Mouse (Mus musculus): ENCODE data around the gene Drd2. TPM values are rescaled to one million over a fixed set of nuclear protein-coding genes. Genes with fewer than 3 reads are reported as not detected.

Gene Drd2
- not detected in 2 replicates for polyA plus RNA-seq (2015; fragmentation: Nextera tagmentation; extraction: Ambion mirVana)

DNA sequence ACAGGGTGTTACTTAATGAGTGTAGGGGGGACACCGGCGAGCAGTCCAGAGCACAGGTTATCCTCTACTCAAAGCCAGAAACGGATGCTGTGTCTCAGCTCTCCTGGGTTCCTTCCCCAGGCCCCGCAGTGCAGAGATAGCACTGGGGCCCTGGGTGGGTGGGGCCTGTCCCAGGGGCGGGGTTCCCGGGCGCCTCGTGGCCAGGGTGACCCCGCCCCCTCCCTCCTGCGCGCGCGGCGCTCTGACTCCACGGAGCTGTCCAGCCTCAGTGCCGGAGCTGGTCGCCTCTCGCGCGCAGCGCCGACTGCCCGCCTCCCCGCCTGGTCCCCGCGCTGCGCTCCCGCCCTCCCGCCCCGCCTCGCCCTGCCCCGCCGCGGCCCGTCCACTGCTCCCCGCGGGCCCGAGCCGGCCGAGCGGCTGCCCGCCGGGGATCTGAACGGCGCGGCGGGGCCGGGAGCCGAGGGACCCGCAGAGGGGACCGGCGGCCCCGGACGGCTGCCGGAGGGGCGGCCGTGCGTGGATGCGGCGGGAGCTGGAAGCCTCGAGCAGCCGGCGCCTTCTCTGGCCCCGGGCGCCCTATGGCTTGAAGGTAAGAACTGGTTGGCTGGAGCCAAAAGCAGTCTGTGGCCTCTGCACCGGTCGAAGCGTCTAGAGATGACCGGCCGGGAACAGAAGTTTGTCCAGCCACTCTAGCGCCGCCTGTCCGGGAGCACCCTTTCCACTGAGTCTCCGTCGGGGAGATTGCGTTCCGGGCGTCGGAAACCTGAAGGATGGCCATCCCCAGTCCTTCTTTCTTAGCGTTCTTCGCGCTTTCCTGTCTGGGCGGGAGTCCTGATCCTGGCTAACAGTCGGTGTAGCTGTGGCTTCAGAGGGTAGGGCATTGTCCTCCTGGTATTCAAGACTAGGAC, at the start of gene Drd2:
Gene Drd2, plus strand, starts transcription at position 492 of the 908 bp plus-strand sequence.
- peak within 1 kb of the TSS; percentile 69 for H3K4me2 ChIP-seq (ENCODE audit: low read depth, low read length)
- WGBS = under 1% methylated on average over 80 of the region's 84 CpGs
- H3K9me3 ChIP-seq (ENCODE audit: control insufficient read depth, low read length) = no peaks in the 10 kb centered on the region
- ATAC-seq = peak; percentile 87
- no peak within 1 kb of the TSS for H3K9ac ChIP-seq (ENCODE audit: low read depth, low read length)
- peaks cover 21% of the 10 kb centered on the region for H3K27me3 ChIP-seq (replicated peaks; ENCODE audit: control insufficient read depth, insufficient read depth, low read length)
- no peaks in the 10 kb centered on the region for H3K36me3 ChIP-seq (ENCODE audit: control insufficient read depth, insufficient read depth, low read length)
- peaks cover 6% of the 10 kb centered on the region for H3K4me1 ChIP-seq (ENCODE audit: control insufficient read depth, insufficient read depth, low read length)
- H3K4me3 ChIP-seq (ENCODE audit: low read length) = peak within 1 kb of the TSS; percentile 40
- H3K27ac ChIP-seq (ENCODE audit: low read length) = no peak within 1 kb of the TSS

DNA sequence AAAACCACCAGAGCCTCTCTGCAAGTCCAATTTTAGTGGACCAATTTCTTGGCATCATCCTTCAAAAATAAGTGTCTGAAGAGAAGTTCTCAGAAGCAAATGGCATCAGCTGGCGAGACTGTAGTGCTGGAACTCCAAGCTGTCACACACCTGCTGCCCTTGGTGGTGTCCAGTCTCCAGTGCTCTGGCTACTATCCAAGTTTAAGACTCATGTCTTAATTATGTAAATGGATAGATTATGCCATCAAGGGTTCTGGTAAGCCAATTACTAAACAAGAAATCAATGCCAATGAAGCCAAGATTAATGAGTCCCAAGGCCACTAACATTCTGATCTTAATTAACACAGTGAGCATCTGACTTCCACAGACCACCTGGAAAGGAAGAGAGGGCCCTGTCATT, 45.3 kb upstream of the Drd2 start:
- H3K9ac ChIP-seq (ENCODE audit: low read depth, low read length) = no peak overlapping the region
- H3K4me1 ChIP-seq (ENCODE audit: control insufficient read depth, insufficient read depth, low read length) = no peaks in the 10 kb centered on the region
- no peak overlapping the region for H3K4me2 ChIP-seq (ENCODE audit: low read depth, low read length)
- H3K4me3 ChIP-seq (ENCODE audit: low read length) = no peak overlapping the region
- H3K27ac ChIP-seq (ENCODE audit: low read length) = no peak overlapping the region
- 84% methylated on average over 1 of the region's 1 CpGs for WGBS
- no peaks in the 10 kb centered on the region for H3K27me3 ChIP-seq (replicated peaks; ENCODE audit: control insufficient read depth, insufficient read depth, low read length)
- no peak for ATAC-seq
- H3K9me3 ChIP-seq (ENCODE audit: control insufficient read depth, low read length) = no peaks in the 10 kb centered on the region
- no peaks in the 10 kb centered on the region for H3K36me3 ChIP-seq (ENCODE audit: control insufficient read depth, insufficient read depth, low read length)

DNA sequence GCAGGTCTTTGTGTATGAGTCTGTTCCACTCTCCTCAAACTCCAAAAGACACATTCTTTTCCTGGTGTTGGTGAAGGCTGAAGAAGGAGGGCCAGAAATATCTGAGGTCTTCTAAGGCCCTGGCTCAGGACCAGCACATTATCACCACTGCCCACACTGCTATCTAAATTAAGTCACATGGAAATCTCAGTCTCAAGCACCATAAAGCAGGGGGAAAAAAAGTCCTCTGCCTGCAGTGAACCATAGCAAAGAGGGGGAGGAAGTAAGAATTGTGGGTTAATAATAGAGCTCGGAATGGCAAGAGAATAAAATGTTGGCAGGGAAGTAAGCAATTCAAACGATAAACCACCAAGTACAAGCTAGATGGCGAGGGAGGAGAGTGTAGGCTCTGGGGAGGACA, 32.9 kb upstream of the Drd2 start:
- H3K27ac ChIP-seq (ENCODE audit: low read length) = no peak overlapping the region
- no peaks in the 10 kb centered on the region for H3K4me1 ChIP-seq (ENCODE audit: control insufficient read depth, insufficient read depth, low read length)
- no peaks in the 10 kb centered on the region for H3K9me3 ChIP-seq (ENCODE audit: control insufficient read depth, low read length)
- H3K9ac ChIP-seq (ENCODE audit: low read depth, low read length) = no peak overlapping the region
- no peaks in the 10 kb centered on the region for H3K27me3 ChIP-seq (replicated peaks; ENCODE audit: control insufficient read depth, insufficient read depth, low read length)
- no peak overlapping the region for H3K4me3 ChIP-seq (ENCODE audit: low read length)
- 72% methylated on average over 3 of the region's 3 CpGs for WGBS
- ATAC-seq = no peak
- H3K4me2 ChIP-seq (ENCODE audit: low read depth, low read length) = no peak overlapping the region
- H3K36me3 ChIP-seq (ENCODE audit: control insufficient read depth, insufficient read depth, low read length) = no peaks in the 10 kb centered on the region

DNA sequence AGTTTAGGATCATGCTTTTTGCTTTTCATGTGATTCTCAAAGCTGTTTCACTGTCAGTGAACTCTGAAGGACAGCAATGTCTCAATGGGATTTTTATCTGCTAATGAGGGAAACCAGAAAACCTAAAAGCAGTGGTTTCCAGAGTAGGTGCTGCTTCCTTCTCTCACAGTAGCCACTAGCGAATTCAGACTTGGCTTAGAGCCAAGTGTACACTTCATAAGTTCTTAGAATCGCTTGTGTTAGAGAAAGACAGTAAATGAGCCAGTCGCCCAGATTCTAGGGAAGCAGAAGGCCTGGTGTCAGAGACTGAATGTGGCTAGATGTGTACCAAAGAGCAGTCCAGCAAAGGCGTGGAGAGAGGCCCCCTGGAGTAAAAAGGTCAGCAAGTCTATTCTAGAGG, 29.6 kb upstream of the Drd2 start:
- no peaks in the 10 kb centered on the region for H3K4me1 ChIP-seq (ENCODE audit: control insufficient read depth, insufficient read depth, low read length)
- H3K27me3 ChIP-seq (replicated peaks; ENCODE audit: control insufficient read depth, insufficient read depth, low read length) = no peaks in the 10 kb centered on the region
- no peaks in the 10 kb centered on the region for H3K36me3 ChIP-seq (ENCODE audit: control insufficient read depth, insufficient read depth, low read length)
- H3K27ac ChIP-seq (ENCODE audit: low read length) = no peak overlapping the region
- no peak overlapping the region for H3K9ac ChIP-seq (ENCODE audit: low read depth, low read length)
- no peak overlapping the region for H3K4me2 ChIP-seq (ENCODE audit: low read depth, low read length)
- no peak overlapping the region for H3K4me3 ChIP-seq (ENCODE audit: low read length)
- H3K9me3 ChIP-seq (ENCODE audit: control insufficient read depth, low read length) = no peaks in the 10 kb centered on the region
- WGBS = 34% methylated on average over 4 of the region's 4 CpGs
- ATAC-seq = no peak

DNA sequence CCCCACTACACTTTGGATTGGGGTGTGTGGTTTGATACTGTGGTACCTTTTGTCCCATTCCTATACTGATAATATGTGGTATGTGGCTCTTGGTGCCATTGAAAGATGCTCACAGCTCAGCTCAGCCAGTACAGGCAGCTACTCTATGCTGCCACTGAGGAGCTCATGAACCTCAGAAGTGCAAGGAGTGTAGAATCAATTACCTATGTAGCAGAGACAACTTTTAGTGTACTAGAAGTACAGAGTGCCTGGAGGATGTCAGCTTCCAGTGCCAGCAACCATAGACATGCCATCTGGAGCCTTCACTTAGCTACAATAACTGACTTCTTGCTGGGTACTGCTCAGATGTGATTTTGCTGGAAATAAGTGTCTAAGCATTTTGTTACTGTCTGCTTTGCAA, 21.8 kb upstream of the Drd2 start:
- Histone ChIP-seq H3K4me1 (ENCODE audit: control insufficient read depth, insufficient read depth, low read length) (no peaks in the 10 kb centered on the region), H3K4me2 (ENCODE audit: low read depth, low read length) (no peak overlapping the region), H3K36me3 (ENCODE audit: control insufficient read depth, insufficient read depth, low read length) (no peaks in the 10 kb centered on the region), H3K4me3 (ENCODE audit: low read length) (no peak overlapping the region), H3K9me3 (ENCODE audit: control insufficient read depth, low read length) (no peaks in the 10 kb centered on the region), H3K9ac (ENCODE audit: low read depth, low read length) (no peak overlapping the region), H3K27me3 (replicated peaks; ENCODE audit: control insufficient read depth, insufficient read depth, low read length) (no peaks in the 10 kb centered on the region), H3K27ac (ENCODE audit: low read length) (no peak overlapping the region)
- no peak for ATAC-seq

DNA sequence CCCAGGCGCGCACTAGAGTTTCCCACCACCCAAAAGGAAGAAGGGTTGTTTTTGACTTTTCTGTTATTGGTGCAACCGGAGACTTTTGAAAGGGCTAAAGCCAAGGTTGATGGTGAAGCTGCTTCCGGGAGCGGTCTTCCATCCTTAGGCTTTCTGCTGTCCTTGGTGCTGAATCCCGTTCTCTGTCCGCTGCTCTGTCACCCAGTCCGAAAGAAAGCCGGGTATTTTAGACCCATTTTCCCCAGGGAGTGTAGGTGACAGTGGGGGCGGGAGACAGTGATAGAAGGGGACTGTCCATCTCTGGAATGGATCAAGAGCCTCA, 578 bp downstream of the Drd2 start:
- no peak overlapping the region for H3K4me3 ChIP-seq (ENCODE audit: low read length)
- no peak overlapping the region for H3K9ac ChIP-seq (ENCODE audit: low read depth, low read length)

DNA sequence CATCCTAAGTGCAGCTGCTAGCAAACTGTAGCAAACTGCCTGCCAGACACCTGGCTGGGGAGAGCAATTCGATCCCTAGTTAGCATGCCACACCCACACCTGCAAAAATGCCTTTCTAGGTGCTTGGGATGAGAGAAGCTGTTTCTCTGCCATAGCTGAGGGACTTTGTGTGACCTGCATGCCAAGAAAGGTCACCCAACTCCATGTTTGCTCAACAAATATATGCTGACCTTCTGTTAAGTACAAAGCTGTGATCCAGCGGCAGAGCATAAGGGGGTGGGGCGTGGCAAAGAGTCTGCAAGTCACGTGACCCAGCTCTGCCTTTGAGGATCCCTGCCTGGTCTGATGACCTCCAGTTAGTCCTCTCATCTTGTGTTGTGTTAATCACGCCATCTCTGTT, 25.3 kb downstream of the Drd2 start:
- Histone ChIP-seq H3K27me3 (replicated peaks; ENCODE audit: control insufficient read depth, insufficient read depth, low read length) (no peaks in the 10 kb centered on the region), H3K4me1 (ENCODE audit: control insufficient read depth, insufficient read depth, low read length) (no peaks in the 10 kb centered on the region), H3K4me2 (ENCODE audit: low read depth, low read length) (no peak overlapping the region), H3K4me3 (ENCODE audit: low read length) (no peak overlapping the region), H3K36me3 (ENCODE audit: control insufficient read depth, insufficient read depth, low read length) (no peaks in the 10 kb centered on the region), H3K9me3 (ENCODE audit: control insufficient read depth, low read length) (no peaks in the 10 kb centered on the region), H3K9ac (ENCODE audit: low read depth, low read length) (no peak overlapping the region), H3K27ac (ENCODE audit: low read length) (no peak overlapping the region)
- peak; percentile 69 for ATAC-seq
- WGBS = 6% methylated on average over 5 of the region's 5 CpGs

More for the DNA sequence above, 578 bp downstream of the Drd2 start:
- no peak for ATAC-seq
- H3K9me3 ChIP-seq (ENCODE audit: control insufficient read depth, low read length) = no peaks in the 10 kb centered on the region
- H3K4me1 ChIP-seq (ENCODE audit: control insufficient read depth, insufficient read depth, low read length) = peaks cover 6% of the 10 kb centered on the region
- H3K27me3 ChIP-seq (replicated peaks; ENCODE audit: control insufficient read depth, insufficient read depth, low read length) = peaks cover 21% of the 10 kb centered on the region
- 2% methylated on average over 10 of the region's 10 CpGs for WGBS
- no peaks in the 10 kb centered on the region for H3K36me3 ChIP-seq (ENCODE audit: control insufficient read depth, insufficient read depth, low read length)
- no peak overlapping the region for H3K27ac ChIP-seq (ENCODE audit: low read length)
- peak overlapping the region; percentile 69; the same call in 1 of the 2 replicates for H3K4me2 ChIP-seq (ENCODE audit: low read depth, low read length)

DNA sequence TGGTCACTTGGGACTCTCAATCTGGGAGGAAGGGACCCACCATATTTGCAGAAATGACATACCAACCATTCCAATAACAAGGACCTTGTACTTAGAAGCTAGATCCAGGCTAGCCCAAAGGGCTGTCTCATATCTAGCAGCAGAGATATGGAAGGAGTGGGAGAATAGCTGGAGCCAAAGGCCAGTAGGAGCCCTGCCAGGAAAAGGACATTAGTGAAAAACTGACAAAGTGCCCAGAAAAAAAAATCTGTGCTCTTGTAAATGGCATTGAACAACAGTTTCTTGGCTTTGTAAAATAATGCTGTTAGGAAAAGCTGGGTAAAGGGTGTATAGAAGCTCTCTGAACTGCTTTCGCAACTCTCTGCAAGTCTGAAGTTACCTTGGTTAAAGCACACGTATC, 33.5 kb downstream of the Drd2 start:
- Histone ChIP-seq H3K4me3 (ENCODE audit: low read length) (no peak overlapping the region), H3K27ac (ENCODE audit: low read length) (no peak overlapping the region), H3K9ac (ENCODE audit: low read depth, low read length) (no peak overlapping the region), H3K9me3 (ENCODE audit: control insufficient read depth, low read length) (no peaks in the 10 kb centered on the region), H3K4me2 (ENCODE audit: low read depth, low read length) (no peak overlapping the region), H3K27me3 (replicated peaks; ENCODE audit: control insufficient read depth, insufficient read depth, low read length) (no peaks in the 10 kb centered on the region), H3K36me3 (ENCODE audit: control insufficient read depth, insufficient read depth, low read length) (no peaks in the 10 kb centered on the region), H3K4me1 (ENCODE audit: control insufficient read depth, insufficient read depth, low read length) (no peaks in the 10 kb centered on the region)
- 71% methylated on average over 2 of the region's 2 CpGs for WGBS
- no peak for ATAC-seq

DNA sequence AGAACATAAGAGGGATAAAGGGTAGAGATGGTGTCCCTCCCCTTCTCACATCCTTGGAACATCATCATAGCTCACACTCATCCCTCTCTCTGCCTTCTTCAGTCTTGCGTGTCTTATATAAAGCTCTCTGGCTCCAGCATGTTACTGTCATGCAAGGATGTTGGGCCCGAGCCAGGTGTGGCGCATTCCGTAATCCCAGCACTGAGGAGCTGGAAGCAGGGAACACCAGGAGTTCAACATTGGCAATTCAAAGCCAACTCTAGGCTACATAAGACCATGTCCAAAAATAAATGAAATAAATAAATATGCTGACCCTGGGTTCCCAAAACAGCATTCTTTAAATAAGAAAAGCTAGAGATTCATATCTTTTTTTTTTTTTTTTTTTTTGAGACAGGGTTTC, 39.5 kb downstream of the Drd2 start:
- no peak overlapping the region for H3K27ac ChIP-seq (ENCODE audit: low read length)
- H3K36me3 ChIP-seq (ENCODE audit: control insufficient read depth, insufficient read depth, low read length) = no peaks in the 10 kb centered on the region
- H3K4me2 ChIP-seq (ENCODE audit: low read depth, low read length) = no peak overlapping the region
- no peak overlapping the region for H3K4me3 ChIP-seq (ENCODE audit: low read length)
- no peaks in the 10 kb centered on the region for H3K27me3 ChIP-seq (replicated peaks; ENCODE audit: control insufficient read depth, insufficient read depth, low read length)
- no peaks in the 10 kb centered on the region for H3K4me1 ChIP-seq (ENCODE audit: control insufficient read depth, insufficient read depth, low read length)
- 93% methylated on average over 4 of the region's 4 CpGs for WGBS
- H3K9me3 ChIP-seq (ENCODE audit: control insufficient read depth, low read length) = no peaks in the 10 kb centered on the region
- ATAC-seq = no peak
- no peak overlapping the region for H3K9ac ChIP-seq (ENCODE audit: low read depth, low read length)

DNA sequence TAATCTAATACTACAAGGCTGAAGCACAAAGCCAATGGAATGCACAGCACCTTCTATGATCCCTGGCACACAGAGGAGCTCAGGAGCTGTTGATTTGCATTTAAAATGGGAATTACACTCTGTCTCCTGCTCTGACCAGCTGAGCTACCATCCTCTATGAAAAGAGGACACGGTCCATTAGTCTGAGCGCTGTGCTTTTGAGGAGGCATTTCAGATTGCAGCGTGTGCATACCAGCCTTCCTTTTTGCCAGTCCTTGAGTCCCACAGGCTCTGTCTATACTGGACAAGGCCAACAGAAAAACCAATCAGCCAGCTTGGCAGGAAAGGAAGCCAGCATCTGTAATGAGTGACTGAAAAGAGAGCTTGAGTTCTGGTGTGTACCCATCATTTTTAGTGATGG, 43.6 kb downstream of the Drd2 start:
- WGBS = 87% methylated on average over 3 of the region's 3 CpGs
- H3K9ac ChIP-seq (ENCODE audit: low read depth, low read length) = no peak overlapping the region
- H3K4me2 ChIP-seq (ENCODE audit: low read depth, low read length) = no peak overlapping the region
- H3K4me1 ChIP-seq (ENCODE audit: control insufficient read depth, insufficient read depth, low read length) = no peaks in the 10 kb centered on the region
- no peaks in the 10 kb centered on the region for H3K9me3 ChIP-seq (ENCODE audit: control insufficient read depth, low read length)
- H3K36me3 ChIP-seq (ENCODE audit: control insufficient read depth, insufficient read depth, low read length) = no peaks in the 10 kb centered on the region
- H3K4me3 ChIP-seq (ENCODE audit: low read length) = no peak overlapping the region
- no peak for ATAC-seq
- H3K27me3 ChIP-seq (replicated peaks; ENCODE audit: control insufficient read depth, insufficient read depth, low read length) = no peaks in the 10 kb centered on the region
- no peak overlapping the region for H3K27ac ChIP-seq (ENCODE audit: low read length)

Data from intestine, embryonic 16.5 days (tissue).